Mouse (Mus musculus) activated CD4-positive, CD25-positive, alpha-beta regulatory T cell (primary cell): Measurements from ENCODE around the gene Gm10234. TPM values are rescaled to one million over a fixed set of nuclear protein-coding genes. Genes with fewer than 3 reads are reported as not detected.

ENCODE experiments used
- polyA plus RNA-seq, 2 experiments: library from polyadenylated mRNA; unstranded; fragments of 100-300 nt; shearing (Covaris generic); gene quantifications; one replicate each; pipeline ENCODE4 v1.2.1; 2017

The Gm10234 gene
- not detected for polyA plus RNA-seq

DNA sequence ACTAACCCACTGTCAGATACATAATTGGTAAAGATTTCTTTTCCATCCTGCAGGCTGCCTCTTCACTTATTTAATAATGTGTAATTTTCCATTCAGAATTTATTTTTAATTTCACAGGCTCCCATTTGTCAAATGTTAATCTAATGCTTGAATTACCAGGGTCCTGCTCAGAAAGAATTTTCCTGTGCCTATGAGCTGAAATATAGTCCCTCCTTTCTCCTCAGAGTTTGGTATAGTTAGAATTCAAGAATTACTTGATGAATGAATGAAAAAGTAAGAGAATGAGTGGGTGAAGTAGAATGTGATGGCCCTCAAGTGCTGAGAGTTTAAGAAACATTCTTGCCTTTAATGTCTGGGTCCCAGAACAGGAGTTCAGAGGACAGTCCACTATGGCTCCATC lies at the start of gene Gm10234:
Gm10234 (plus strand) TSS at position 301 of the 400 bp plus-strand sequence.

Other genes starting within 250 kb of the Gm10234 start
- 1 to 10 TPM; 2.2 to 3.3 TPM for gene Kbtbd8, start 204.9 kb upstream of the Gm10234 start, polyA plus RNA-seq